Mouse (Mus musculus) C2C12 (cell line): ENCODE data around the gene Mobp. TPM values are rescaled to one million over a fixed set of nuclear protein-coding genes. Genes with fewer than 3 reads are reported as not detected.

ENCODE experiments used
- H3K27me3 ChIP-seq: one replicate; pipeline ENCODE4 v1.6.1; 2011; ENCODE audit not compliant: control insufficient read depth, insufficient read depth, insufficient read length
- H3K36me3 ChIP-seq: one replicate; pipeline ENCODE4 v1.6.1; 2011; ENCODE audit not compliant: control insufficient read depth, insufficient read depth
- H3K4me3 ChIP-seq: one replicate; pipeline ENCODE4 v1.5.1; 2011; ENCODE audit warnings: mild to moderate bottlenecking, control low read depth; ENCODE audit not compliant: poor library complexity, insufficient read depth, severe bottlenecking
- H3K79me2 ChIP-seq: one replicate; pipeline ENCODE4 v1.6.1; 2011; ENCODE audit not compliant: control insufficient read depth, insufficient read depth
- H3K79me3 ChIP-seq: one replicate; pipeline ENCODE4 v1.6.1; 2011; ENCODE audit warnings: low read depth, control low read depth
- H3ac ChIP-seq: one replicate; pipeline ENCODE3; 2011; ENCODE audit warnings: low read depth; ENCODE audit not compliant: control insufficient read depth, insufficient read length
- CEBPB ChIP-seq: IDR thresholded peaks from one replicate; pipeline ENCODE4 v1.6.1; 2011; ENCODE audit warnings: low read depth, mild to moderate bottlenecking, control low read depth, moderate library complexity
- CTCF ChIP-seq: IDR thresholded peaks from one replicate; pipeline ENCODE4 v1.5.1; 2011; ENCODE audit not compliant: control insufficient read depth, insufficient read depth, insufficient read length
- FOSL1 ChIP-seq: IDR thresholded peaks from one replicate; pipeline ENCODE4 v1.8.0; 2011; ENCODE audit warnings: mild to moderate bottlenecking, low read length; ENCODE audit not compliant: poor library complexity, insufficient read depth, severe bottlenecking
- MAX ChIP-seq: IDR thresholded peaks from one replicate; pipeline ENCODE4 v1.6.1; 2011; ENCODE audit warnings: mild to moderate bottlenecking, control low read depth
- MYOD1 ChIP-seq: IDR thresholded peaks from one replicate; pipeline ENCODE4 v1.6.1; 2011; ENCODE audit warnings: low read depth; ENCODE audit not compliant: control insufficient read depth, insufficient read length
- MYOG ChIP-seq: IDR thresholded peaks from one replicate; pipeline ENCODE4 v1.6.1; 2011; ENCODE audit not compliant: control insufficient read depth, insufficient read length; ENCODE audit errors: extremely low read depth
- USF1 ChIP-seq: IDR thresholded peaks from one replicate; pipeline ENCODE4 v1.6.1; 2011; ENCODE audit warnings: low read depth, mild to moderate bottlenecking, control low read depth, moderate library complexity
- polyA plus RNA-seq: library from polyadenylated mRNA; unstranded; fragments of >200 nt; fragmentation: generic; extraction: Trizol; gene quantifications from one replicate; pipeline ENCODE4 v1.2.1, GENCODE M21; 2012; ENCODE audit warnings: missing spikeins

The Mobp gene
- polyA plus RNA-seq, 1 experiment: not detected

GRCm38 (mm10) chr9:120212936-120213335 is 63.4 kb downstream of the Mobp start:
- no peaks in the 10 kb centered on the region for H3K79me2 ChIP-seq
- no peaks in the 10 kb centered on the region for H3K79me3 ChIP-seq
- TF ChIP-seq FOSL1: no peak
- TF ChIP-seq MYOG: no peak
- no peak overlapping the region for H3ac ChIP-seq
- no peak overlapping the region for H3K4me3 ChIP-seq
- no peaks in the 10 kb centered on the region for H3K36me3 ChIP-seq
- H3K27me3 ChIP-seq: peaks cover 4% of the 10 kb centered on the region

GRCm38 (mm10) chr9:120214978-120215495 is 65.5 kb downstream of the Mobp start:
- Histone ChIP-seq H3K27me3 (peaks cover 4% of the 10 kb centered on the region), H3K4me3 (no peak overlapping the region), H3ac (no peak overlapping the region), H3K36me3 (no peaks in the 10 kb centered on the region), H3K79me2 (no peaks in the 10 kb centered on the region), H3K79me3 (no peaks in the 10 kb centered on the region)
- TF ChIP-seq CTCF: no peak
- no peak for TF ChIP-seq CEBPB
- TF ChIP-seq MYOG: no peak
- TF ChIP-seq MAX: no peak
- no peak for TF ChIP-seq USF1
- TF ChIP-seq FOSL1: no peak
- TF ChIP-seq MYOD1: no peak

- peaks cover 12% of the 10 kb centered on the region for H3K27me3 ChIP-seq
- H3K79me2 ChIP-seq: no peaks in the 10 kb centered on the region
- no peaks in the 10 kb centered on the region for H3K36me3 ChIP-seq
- no peak overlapping the region for H3K4me3 ChIP-seq
- no peak for TF ChIP-seq MAX
- H3ac ChIP-seq: no peak overlapping the region
- H3K79me3 ChIP-seq: no peaks in the 10 kb centered on the region
These were observed 69.9 kb downstream of the Mobp start for GRCm38 (mm10) chr9:120219411-120219810.

Other genes starting within 250 kb of the Mobp start
- 11.0 TPM for gene Gorasp1, start 212.1 kb upstream of the Mobp start, polyA plus RNA-seq
- 0.06 TPM for gene Ttc21a, start 212.1 kb upstream of the Mobp start, polyA plus RNA-seq
- 21.2 TPM for gene Csrnp1, start 165.0 kb upstream of the Mobp start, polyA plus RNA-seq
- 3.5 TPM for gene Xirp1, start 126.1 kb upstream of the Mobp start, polyA plus RNA-seq
- 0.04 TPM for gene Cx3cr1, start 79.8 kb upstream of the Mobp start, polyA plus RNA-seq
- not detected for gene Ccr8, start 57.6 kb upstream of the Mobp start, polyA plus RNA-seq
- 17.1 TPM for gene Slc25a38, start 39.3 kb upstream of the Mobp start, polyA plus RNA-seq
- gene Rpsa, start 22.0 kb upstream of the Mobp start, polyA plus RNA-seq: 3,947 TPM
- not detected for gene Myrip, start 151.8 kb downstream of the Mobp start, polyA plus RNA-seq